Mouse (Mus musculus): ENCODE measurements around the gene Zfp536.

The Zfp536 gene

DNA sequence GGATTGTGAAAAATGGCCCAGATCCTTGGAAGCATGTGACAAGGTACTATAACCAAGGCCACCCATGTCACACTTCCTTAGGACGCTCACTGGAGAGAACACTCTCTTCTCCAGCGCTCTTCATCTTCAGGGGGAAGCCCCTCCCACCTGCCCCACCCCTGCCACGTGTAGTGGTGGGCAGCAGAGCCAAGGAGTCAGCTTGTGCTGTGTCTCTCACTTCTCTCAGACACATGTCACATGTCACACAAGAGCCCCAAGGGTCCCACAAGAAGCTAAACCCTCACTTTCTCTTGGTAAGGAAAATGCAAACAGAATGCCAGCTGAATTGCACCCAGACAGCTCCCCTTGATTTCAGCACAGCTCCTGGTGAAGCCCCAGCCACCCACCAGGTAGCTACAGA, 213.6 kb downstream of the Zfp536 start:
- no peak for DNase-seq (ENCODE audit: extremely low read depth, insufficient read length, low spot score)

DNA sequence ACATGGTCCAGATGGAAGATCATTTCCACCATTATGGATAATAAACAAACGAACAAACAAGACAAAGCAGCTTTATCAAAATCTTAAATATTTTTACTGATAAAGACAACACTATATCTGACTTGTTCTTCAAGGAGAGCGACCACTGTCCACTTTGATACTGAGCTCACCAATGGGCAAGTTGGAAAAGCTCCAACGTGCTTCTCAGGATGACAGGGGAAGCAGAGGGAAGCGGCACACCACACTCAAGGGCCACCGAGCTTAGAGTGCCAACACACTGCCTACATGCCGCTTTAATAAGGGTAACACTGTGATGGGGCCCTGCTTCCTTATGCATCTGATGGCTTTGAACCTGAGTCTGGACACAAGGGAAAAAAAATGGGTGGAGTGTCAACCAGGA, 214.1 kb downstream of the Zfp536 start:
- DNase-seq (ENCODE audit: extremely low read depth, insufficient read length, low spot score), result no peak

DNA sequence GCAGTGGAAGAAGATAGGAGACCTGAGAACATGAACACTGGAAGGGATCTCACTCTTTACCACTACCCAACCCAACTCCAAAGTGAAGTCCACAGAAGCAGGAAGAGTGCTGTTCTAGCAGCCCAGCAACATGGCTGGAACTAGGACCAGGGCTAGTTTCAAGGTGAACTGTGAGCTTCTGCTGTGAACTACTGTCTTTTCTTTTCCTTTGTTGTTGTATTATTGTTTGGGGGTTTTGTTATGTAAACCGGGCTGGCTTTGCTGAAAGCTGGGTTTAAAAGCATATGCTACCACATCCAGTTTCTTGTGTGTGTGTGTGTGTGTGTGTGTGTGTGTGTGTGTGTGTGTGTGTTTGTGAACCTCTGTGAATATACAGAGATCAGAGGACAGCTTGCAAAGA, 216.6 kb downstream of the Zfp536 start:
- DNase-seq (ENCODE audit: extremely low read depth, insufficient read length, low spot score), result no peak

DNA sequence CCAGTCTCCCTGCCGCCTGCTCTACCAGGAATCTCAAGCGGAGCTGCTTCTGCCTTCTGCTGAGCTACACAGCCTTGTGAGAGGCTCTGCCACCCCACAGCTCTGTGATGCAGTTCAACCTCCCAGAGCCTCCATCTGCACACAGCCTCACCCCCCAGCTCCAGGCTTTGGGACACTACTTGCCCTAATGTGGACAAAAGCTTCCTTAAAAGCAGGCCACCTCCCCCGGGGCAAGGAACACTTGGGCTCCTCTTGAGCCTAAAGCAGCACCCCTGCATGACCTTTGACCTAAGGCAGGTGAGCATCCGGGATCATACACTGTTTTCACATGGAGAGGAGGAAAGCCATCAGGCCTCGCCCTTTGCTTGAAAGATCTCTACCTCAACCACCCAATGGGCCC, 219.0 kb downstream of the Zfp536 start:
- DNase-seq (ENCODE audit: extremely low read depth, insufficient read length, low spot score), result no peak

DNA sequence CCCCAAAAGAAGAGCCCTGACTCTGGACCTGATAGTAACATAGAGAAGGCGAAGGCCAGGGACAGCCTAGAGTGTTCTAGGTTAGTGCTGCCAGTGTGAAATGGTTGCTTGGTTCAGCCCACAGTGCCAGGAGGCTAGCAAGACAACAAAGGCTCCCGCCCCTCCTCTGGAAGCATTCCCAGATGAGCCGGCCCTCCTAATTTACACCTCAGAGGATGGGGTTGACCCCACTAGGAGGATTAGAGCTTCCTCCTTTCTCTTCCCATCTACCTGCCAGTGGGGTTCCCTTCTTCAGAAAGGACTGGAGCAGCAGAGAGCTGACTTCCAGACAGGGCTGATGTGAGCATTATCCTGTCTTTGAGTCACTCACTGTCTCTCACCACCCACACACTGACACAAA, 219.8 kb downstream of the Zfp536 start:
- no peak for DNase-seq (ENCODE audit: extremely low read depth, insufficient read length, low spot score)

DNA sequence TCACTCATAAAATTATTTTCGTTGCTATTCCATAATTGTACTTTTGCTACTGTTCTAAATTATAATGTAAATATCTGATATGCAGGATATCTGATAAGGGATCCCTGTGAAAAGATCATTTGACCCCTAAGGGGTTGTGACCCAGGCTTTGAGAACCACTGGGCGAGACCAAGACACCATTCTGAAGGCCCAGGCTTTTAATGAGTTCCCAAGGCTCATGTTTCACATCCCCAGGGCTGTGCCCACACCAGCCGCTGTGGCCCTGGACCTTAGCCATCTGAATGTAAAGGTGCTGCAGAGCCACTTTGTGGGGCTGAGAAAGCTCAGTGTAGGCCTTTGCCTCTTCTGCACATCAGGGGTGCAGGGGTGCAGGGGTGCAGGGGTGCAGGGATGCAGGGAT, 221.1 kb downstream of the Zfp536 start:
- no peak for DNase-seq (ENCODE audit: extremely low read depth, insufficient read length, low spot score)

DNA sequence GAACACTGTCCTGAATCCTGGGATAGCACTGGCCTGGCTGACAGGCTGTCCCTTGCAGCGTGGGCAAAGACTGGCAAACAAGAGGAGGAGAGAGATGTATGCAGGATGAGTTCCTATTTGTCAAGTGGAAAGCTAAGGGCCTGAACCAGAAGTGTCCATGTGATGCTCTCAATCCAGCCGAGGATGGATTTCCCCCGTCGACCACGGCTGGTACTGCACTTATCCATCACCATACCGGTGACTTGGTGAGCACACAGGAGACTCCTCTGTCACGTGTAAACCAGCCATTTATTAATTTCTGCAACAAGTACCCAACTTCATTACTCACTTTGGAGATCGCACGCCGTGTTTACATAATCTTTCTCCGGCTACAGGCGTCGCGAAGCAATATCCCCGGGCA, 224.6 kb downstream of the Zfp536 start:
- DNase-seq (ENCODE audit: extremely low read depth, insufficient read length, low spot score), result no peak

DNA sequence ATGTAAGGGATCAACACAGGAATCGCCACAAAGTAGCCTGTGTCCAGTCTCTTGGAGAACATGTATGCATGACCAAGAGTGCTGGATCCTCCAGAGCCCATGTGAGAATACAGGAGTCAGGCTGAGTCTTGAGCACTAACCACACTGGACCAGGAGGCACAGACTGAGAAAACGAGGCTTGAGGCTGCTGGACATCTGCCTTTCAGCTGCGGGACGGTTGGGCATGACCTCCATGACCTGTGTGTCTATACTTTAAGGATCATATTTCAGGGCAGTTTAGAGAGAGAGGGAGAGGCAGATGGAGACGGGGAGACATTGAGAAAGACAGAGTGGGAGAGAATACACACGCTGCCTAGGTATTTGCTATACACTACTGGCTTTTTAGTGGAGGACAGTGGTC, 229.4 kb downstream of the Zfp536 start:
- no peak for DNase-seq (ENCODE audit: extremely low read depth, insufficient read length, low spot score)

DNA sequence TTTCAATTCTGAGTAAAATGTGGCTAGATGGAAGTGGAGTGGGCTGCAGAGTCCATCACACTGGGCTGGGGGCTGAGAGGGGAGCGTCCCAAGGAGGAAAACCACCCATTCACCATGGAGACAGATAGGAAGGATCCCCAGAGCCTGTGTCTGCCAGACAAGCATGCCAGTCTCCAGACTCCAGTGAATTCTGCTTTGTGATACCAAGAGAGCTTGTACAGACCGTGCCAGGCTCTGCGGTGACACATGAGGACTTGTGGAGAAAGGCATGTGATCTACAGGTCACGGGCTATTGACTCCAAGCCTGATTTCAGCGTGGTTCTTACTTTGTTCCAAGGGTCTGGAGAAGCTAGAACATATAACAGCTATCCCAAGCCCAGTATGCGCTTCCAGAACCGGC, 230.5 kb downstream of the Zfp536 start:
- DNase-seq (ENCODE audit: extremely low read depth, insufficient read length, low spot score), result no peak

DNA sequence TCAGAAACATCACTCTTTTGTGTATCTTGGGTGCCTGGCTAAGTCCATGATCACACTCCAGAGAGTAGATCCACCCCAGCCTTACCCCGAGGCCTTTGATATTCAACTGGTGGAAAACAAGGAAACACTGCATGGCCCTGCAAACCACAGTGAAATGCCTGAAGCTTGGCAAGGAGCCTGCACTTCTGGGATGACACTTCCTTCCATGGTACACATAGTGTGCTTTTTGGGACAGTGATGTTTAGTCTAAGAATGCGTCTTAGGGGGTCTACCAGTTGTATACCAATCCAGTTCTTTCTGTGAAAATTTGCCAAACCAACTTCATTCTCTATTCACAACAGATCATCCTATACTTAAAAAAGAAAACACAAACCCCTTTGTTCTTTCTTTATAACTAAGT, 242.3 kb downstream of the Zfp536 start:
- DNase-seq (ENCODE audit: extremely low read depth, insufficient read length, low spot score), result no peak

DNA sequence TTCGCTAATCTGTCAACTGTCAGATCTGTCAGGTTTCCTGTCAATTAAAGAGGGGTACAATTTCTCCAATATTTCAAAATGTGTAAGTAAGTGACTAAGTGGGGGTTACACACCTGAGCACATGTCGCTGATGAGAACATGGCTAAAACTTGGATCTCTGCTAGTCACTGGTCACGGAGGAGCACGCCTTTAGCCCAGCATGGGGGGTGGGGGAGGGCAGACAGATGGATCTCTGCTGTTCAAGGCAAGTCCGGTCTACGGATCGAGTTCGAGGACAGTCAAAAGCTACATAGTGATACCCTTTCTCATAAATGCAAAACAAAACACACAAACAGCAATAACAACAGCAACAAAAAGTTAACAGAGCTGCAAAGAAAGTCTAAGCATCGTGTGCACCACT, 245.1 kb downstream of the Zfp536 start:
- DNase-seq (ENCODE audit: extremely low read depth, insufficient read length, low spot score), result no peak

DNA sequence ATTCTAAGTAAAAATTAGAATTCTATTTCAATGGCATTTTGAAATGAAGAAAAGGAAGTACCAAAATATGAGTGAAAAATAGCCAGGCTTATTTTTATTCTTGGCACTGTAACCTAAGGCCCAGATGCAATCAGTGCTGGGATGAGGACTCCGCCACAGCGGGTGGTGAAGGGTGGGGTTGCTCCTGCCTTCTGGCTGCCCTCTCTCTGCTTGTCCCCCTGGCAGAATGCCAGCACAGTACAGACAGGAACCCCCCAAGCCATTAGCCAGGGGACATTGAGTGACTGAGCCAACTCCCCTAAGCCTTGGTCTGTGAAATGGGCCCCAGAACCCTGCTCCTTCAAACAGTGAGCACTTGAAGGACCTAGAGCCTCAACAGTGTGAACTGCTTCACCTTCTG, 245.6 kb downstream of the Zfp536 start:
- DNase-seq (ENCODE audit: extremely low read depth, insufficient read length, low spot score), result no peak

DNA sequence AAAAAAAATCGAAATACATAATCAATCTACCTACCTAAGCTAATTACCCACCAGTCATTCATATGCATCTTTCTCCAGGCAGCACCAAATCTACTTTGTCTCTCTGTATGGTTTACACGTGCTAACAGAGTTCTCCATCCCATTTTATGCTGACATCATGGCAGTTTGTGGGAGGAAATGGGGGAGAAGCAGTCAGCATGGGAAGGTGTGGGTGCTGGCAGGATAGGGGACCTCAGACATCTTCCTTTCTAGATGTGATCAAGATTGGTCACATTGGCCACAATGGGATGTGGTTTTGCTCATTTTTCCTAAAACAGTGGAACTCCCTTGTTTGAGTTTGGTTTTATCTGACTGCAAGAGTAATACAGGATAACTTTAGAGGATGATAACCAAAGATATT, 252.0 kb downstream of the Zfp536 start:
- no peak for DNase-seq (ENCODE audit: extremely low read depth, insufficient read length, low spot score)

DNA sequence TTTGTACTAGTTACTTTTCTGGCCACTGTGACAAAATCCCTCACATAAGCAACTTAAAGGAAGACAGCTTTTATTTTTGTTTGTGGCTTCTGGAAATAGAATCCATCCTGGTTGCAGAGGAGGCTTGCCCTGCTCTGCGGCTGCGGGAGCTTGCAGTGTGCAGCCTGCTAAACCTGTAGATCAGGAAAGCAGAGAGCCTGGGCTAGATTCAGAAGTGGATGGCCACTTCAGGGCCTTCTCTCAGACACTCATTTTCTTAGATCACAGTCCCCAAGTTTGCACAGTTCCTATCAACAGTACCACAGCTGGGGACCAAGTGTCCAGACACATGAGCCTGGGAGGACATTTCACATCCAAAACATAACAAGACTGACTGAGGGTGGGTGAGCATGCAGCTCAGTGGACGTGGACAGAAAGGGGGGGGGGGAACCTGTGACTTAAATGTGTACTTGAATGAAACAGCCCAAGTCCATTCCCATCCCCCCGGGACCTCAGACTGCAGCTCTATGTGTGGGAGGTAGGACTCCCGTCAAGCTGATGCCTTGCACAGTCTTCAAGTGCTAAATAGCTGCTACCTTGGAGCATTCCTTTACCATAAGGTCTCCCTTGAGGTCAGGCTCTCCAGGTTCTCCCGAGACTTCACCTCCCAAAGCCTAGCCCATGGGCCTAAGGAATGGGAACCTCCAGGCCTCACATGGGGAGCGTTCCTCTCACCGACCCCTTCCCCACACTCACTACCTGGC, 262.3 kb downstream of the Zfp536 start:
- no peak for DNase-seq (ENCODE audit: extremely low read depth, insufficient read length, low spot score)

DNA sequence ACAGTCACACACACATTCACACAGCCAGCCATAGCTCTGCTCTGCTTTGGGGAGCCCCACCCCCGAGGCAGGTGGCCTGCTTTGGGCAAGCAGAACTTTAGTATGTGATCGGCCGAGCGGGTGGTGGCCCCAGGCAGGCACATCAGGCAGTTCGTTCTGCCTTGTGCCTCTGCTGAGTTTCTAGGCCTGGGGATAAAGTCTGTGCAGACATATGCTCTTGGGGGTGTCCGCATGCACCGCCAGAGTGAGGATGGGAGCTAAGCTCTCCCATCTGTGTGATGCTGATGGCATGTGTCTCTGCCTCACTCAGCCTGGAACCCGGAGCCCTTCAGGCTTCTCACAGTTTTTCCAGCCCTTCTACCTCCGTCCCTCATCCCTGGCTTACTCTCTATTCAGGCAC, 263.7 kb downstream of the Zfp536 start:
- no peak for DNase-seq (ENCODE audit: extremely low read depth, insufficient read length, low spot score)

DNA sequence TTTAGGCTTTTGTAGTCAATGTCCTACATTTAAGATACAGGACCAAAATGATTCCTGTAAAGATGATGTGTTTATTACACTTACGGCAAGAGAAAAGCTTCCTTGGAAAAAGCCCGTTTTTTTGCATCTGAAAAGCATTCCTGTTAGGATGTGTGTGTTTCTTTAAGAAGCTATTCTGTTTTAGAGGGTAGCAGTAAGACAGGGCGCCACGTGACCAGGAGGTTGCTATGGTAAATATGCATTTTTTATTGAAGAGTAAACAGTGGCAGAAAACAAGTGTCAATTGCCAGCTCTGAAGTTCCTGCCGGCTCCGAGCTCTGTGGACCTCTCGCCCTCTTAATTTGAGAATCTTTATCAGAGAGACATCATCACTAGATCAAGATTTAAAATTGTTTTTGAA, 267.9 kb downstream of the Zfp536 start:
- DNase-seq (ENCODE audit: extremely low read depth, insufficient read length, low spot score), result no peak

DNA sequence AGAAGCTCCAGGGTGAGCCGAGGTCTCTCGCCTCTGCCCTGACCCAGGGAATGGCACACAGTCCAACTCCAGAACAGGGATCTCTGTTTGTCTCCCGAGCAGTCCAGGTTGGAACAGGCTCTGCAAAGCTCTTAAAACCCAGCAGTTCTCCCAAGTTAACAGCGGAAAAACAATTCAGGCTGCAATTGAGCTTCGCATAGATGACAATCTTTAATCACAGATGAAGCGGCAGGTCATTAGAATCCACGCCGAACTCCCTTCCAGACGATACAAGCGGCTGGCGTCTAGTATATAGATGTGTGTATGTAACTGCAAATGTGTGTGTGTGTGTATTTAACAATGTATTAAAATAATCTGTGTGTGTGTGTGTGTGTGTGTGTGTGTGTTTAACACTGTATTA, 268.3 kb downstream of the Zfp536 start:
- DNase-seq (ENCODE audit: extremely low read depth, insufficient read length, low spot score), result no peak

DNA sequence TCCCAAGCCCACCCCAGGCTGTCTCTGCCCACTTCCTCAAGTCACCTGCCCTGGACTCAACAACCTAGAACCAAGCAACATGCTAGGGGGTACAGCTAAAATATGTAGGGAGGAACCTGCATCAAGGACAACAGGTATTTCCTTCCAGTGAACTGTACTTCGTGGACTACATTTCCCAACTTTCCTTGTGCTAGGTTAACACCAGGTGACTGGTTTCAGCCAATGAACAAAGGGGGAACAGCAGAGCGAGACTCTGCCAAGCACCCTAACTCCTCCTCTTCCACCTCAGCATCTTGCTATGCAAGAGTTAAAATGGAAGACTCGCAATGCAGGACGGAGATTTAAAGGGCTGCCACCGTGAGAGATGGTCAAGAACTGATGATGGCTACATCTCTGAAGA, 274.6 kb downstream of the Zfp536 start:
- DNase-seq (ENCODE audit: extremely low read depth, insufficient read length, low spot score), result no peak

DNA sequence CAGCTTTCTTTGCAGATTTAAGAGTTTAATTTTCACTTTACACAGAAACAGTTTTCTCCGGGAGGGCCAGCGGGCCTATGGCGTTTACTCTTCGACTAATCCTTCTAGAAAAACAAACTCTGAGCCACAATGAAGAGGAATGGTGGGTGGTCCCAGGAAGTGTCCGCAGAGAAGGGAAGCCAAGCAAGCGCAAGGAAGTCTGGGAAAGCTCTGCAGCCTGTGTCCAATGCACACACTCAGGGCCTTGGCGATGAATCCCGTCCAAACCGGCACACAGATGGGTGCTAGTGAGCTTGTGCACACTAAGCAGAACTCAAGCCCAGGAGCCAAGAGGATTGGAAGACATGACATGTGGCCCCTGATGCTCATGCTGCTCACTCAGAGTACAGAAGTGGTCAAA, 276.9 kb downstream of the Zfp536 start:
- no peak for DNase-seq (ENCODE audit: extremely low read depth, insufficient read length, low spot score)

DNA sequence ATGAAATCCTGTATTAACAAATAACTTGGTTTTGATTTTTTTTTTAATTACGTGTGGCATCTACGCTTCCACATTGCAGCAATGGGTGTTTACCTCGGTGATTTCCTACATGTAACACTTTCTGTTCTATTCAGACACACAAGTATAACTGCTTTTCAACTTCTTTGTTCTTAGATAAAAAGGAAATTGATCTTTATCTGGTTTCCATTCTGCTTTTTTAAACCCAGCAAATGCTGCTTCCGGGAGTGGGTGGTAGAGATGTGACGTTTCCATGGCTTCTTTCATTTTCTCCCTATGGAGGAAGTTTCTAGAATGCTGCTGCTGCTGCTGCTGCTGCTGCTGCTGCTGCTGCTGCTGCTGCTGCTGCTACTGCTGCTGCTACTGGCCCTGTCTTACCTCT, 283.1 kb downstream of the Zfp536 start:
- DNase-seq (ENCODE audit: extremely low read depth, insufficient read length, low spot score), result no peak

DNA sequence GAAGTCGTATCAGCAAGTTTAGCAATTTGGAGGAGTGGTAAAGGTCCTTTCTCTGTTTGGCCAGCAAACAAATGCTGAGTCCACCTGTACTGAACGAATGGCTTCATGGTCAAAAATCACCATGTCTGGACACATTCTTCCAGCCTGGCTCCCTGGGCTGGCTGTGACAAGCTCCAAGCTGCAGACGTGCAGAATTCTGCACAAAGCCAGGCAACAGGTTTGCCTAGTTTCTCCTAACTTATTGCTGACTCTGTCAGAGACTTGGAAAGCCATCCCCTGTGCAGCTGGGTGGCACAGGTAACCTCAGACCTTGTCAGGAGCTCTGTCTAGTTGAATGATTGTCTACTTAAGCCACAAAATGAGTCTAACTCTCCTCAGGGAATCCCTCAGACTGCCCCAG, 288.5 kb downstream of the Zfp536 start:
- DNase-seq (ENCODE audit: extremely low read depth, insufficient read length, low spot score), result no peak

DNA sequence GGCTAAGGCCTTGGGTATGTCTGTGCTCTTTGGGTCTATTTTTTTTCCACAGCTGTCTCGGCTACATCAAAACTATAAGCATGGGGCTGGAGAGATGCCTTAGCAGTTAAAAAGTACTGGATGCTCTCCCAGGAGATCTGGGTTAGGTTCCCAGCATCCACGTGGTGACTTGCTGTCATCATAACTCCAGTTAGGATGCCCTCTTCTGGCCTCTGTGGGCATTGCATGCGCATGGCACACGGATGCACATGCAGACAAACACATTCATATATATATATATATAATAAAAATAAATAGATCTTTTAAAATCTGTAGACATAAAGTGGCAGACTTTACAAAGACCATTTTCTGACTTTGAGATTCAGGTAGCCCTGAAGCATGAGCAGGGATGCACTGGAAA, 290.9 kb downstream of the Zfp536 start:
- no peak for DNase-seq (ENCODE audit: extremely low read depth, insufficient read length, low spot score)

DNA sequence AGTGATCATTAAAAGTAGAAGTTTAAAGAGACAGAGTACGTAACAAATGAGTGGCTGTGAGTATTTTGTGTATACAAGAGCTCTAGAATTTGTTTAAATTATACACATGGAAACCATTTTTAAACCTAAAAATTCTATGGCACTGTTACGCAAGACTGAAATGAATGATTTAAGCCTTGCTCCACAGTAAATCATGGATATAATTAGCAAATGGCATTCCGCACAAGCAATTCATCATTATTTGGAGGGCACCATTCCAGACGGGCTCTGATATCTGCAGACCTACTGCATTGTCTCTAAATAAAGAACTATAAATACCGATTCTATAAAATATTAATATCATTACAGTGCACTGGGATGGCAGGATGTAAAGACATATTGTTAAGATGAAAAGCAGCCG, 292.3 kb downstream of the Zfp536 start:
- DNase-seq (ENCODE audit: extremely low read depth, insufficient read length, low spot score), result no peak

All from 3134 (cell line).